Mouse (Mus musculus): ENCODE measurements at regions not wholly inside any gene's neighbourhood (a gene's known extent, or its start where the extent isn't known, plus 50 kb on each side); places are given as distances from the start of the nearest gene placed in this dataset.

- no peak for DNase-seq (ENCODE audit: extremely low read depth, insufficient read length, low spot score)
These were observed 350.1 kb upstream of the Cd180 start for GRCm38 (mm10) chr13:102343236-102343635.

GRCm38 (mm10) chr13:102344606-102345269 lies 348.6 kb upstream of the Cd180 start:
- no peak for DNase-seq (ENCODE audit: extremely low read depth, insufficient read length, low spot score)

GRCm38 (mm10) chr13:102349493-102349892 lies 343.9 kb upstream of the Cd180 start:
- DNase-seq (ENCODE audit: extremely low read depth, insufficient read length, low spot score): no peak

GRCm38 (mm10) chr13:102352073-102352854 lies 341.1 kb upstream of the Cd180 start:
- DNase-seq (ENCODE audit: extremely low read depth, insufficient read length, low spot score): no peak

- no peak for DNase-seq (ENCODE audit: extremely low read depth, insufficient read length, low spot score)
These were observed 337.8 kb upstream of the Cd180 start for GRCm38 (mm10) chr13:102355569-102355968.

- DNase-seq (ENCODE audit: extremely low read depth, insufficient read length, low spot score): no peak
These were observed 320.8 kb upstream of the Cd180 start for GRCm38 (mm10) chr13:102372451-102373082.

GRCm38 (mm10) chr13:102380667-102381066 lies 312.7 kb upstream of the Cd180 start:
- no peak for DNase-seq (ENCODE audit: extremely low read depth, insufficient read length, low spot score)

GRCm38 (mm10) chr13:102391911-102392310 lies 301.4 kb upstream of the Cd180 start:
- DNase-seq (ENCODE audit: extremely low read depth, insufficient read length, low spot score): no peak

GRCm38 (mm10) chr13:102392868-102393661 lies 300.3 kb upstream of the Cd180 start:
- no peak for DNase-seq (ENCODE audit: extremely low read depth, insufficient read length, low spot score)

GRCm38 (mm10) chr13:102393662-102393970 lies 299.7 kb upstream of the Cd180 start:
- no peak for DNase-seq (ENCODE audit: extremely low read depth, insufficient read length, low spot score)

GRCm38 (mm10) chr13:102394057-102394456 lies 299.3 kb upstream of the Cd180 start:
- DNase-seq (ENCODE audit: extremely low read depth, insufficient read length, low spot score): no peak

- DNase-seq (ENCODE audit: extremely low read depth, insufficient read length, low spot score): no peak
These were observed 295.9 kb upstream of the Cd180 start for GRCm38 (mm10) chr13:102397411-102397810.

- no peak for DNase-seq (ENCODE audit: extremely low read depth, insufficient read length, low spot score)
These were observed 281.5 kb upstream of the Cd180 start for GRCm38 (mm10) chr13:102411840-102412239.

GRCm38 (mm10) chr13:102434372-102434954 lies 258.9 kb upstream of the Cd180 start:
- DNase-seq (ENCODE audit: extremely low read depth, insufficient read length, low spot score): no peak

GRCm38 (mm10) chr13:102442676-102443075 lies 250.7 kb upstream of the Cd180 start:
- DNase-seq (ENCODE audit: extremely low read depth, insufficient read length, low spot score): no peak

GRCm38 (mm10) chr13:102447310-102447709 lies 246.0 kb upstream of the Cd180 start:
- DNase-seq (ENCODE audit: extremely low read depth, insufficient read length, low spot score): no peak

GRCm38 (mm10) chr13:102449416-102450121 lies 243.8 kb upstream of the Cd180 start:
- DNase-seq (ENCODE audit: extremely low read depth, insufficient read length, low spot score): no peak

- DNase-seq (ENCODE audit: extremely low read depth, insufficient read length, low spot score): no peak
These were observed 242.2 kb upstream of the Cd180 start for GRCm38 (mm10) chr13:102451176-102451575.

GRCm38 (mm10) chr13:102458711-102459110 lies 234.6 kb upstream of the Cd180 start:
- no peak for DNase-seq (ENCODE audit: extremely low read depth, insufficient read length, low spot score)

- no peak for DNase-seq (ENCODE audit: extremely low read depth, insufficient read length, low spot score)
These were observed 229.4 kb upstream of the Cd180 start for GRCm38 (mm10) chr13:102463993-102464392.

Data from 3134 (cell line).